Mouse (Mus musculus): ENCODE data around the gene Mrpl14. TPM values are rescaled to one million over a fixed set of nuclear protein-coding genes. Genes with fewer than 3 reads are reported as not detected.
A peak's percentile ranks its signal among the peaks of the same experiment; 100 is the strongest.

Mrpl14 gene
- polyA plus RNA-seq, 1 experiment from 2014 or later: 148 TPM

DNA sequence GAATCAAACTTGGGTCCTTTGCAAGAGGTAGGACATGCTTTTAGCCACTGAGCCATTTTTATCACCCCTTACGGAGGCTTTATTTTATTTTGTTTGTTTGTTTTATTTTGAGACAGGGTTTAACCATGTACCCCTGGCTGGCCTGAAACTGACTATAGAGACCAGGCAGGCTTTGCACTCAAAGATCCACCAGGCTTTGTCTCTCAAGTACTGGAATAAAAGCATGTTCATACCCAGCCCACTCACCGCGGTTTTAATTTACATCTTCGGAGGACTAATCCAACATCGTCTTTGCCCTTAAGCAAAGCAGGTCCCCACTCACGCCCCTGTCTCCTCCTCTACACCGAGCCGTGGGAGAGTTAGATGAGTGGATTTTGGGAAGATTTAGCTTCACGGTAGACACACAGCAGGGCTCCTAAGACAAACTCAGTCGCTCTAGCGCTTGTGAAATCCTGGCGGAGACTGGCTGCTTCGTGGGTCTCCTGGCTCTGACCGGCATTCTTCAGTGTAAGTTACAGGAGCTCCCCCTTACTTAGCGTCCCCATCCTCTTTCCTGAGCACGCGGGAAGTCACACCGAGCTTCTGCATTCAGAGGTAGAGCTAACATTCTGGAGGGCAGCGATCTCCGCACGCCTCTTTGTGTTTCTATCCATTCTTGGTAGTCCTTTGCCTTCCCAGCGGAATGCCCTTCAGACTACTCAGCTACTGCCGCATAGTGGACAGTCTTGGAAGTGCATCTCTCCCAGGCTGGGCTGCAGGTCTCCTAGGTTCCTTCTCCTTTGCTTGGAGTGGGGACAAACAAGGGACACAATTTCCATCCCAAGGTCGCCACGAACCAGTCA lies 37.8 kb downstream of the Mrpl14 start:
- H3K9me3 ChIP-seq (ENCODE audit: control insufficient read depth, low read length): no peaks in the 10 kb centered on the region
- peak; percentile 72 for ATAC-seq (ENCODE audit: low read depth)

DNA sequence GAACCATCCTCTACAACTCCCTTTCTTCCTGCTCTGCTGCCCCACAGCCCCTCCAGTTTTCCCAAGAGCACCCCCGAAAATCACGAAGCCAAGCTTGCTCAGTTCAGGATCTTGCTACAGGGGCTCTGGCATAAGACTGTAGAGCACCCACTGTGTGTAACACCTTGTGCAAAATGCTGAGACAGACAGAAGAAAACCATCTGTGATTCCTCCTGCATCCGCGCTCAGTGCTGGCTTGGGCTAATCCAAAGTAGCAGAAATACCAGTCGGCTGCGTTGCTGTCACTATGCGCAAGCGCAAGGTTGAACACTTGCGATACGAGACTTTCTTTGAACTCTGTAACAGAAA lies 38.4 kb downstream of the Mrpl14 start:
- H3K9ac ChIP-seq (ENCODE audit: low read depth, low read length): no peak overlapping the region
- peaks cover 3% of the 10 kb centered on the region; the same call in 1 of the 2 replicates for H3K4me1 ChIP-seq (ENCODE audit: control insufficient read depth, insufficient read depth, low read length)
- no peaks in the 10 kb centered on the region for H3K9me3 ChIP-seq (ENCODE audit: control insufficient read depth, low read length)
- no peak overlapping the region for H3K27ac ChIP-seq (replicated peaks; ENCODE audit: low read depth, low read length)
- no peak for ATAC-seq (ENCODE audit: low read depth)
- H3K27me3 ChIP-seq (replicated peaks; ENCODE audit: control insufficient read depth, insufficient read depth, low read length): no peaks in the 10 kb centered on the region
- no peak overlapping the region for H3K4me3 ChIP-seq (ENCODE audit: low read depth, low read length)
- no peak for DNase-seq (ENCODE audit: low spot score)
- H3K36me3 ChIP-seq (ENCODE audit: control insufficient read depth, insufficient read depth, low read length): no peaks in the 10 kb centered on the region
- H3K4me2 ChIP-seq (ENCODE audit: low read depth, low read length): no peak overlapping the region
- 86% methylated on average over 10 of the region's 10 CpGs for WGBS

More for the DNA sequence above, 37.8 kb downstream of the Mrpl14 start:
- Histone ChIP-seq H3K4me3 (ENCODE audit: low read depth, low read length) (peak overlapping the region; percentile 44), H3K4me2 (ENCODE audit: low read depth, low read length) (peak overlapping the region; percentile 53), H3K4me1 (ENCODE audit: control insufficient read depth, insufficient read depth, low read length) (peaks cover 3% of the 10 kb centered on the region; the same call in 1 of the 2 replicates), H3K36me3 (ENCODE audit: control insufficient read depth, insufficient read depth, low read length) (no peaks in the 10 kb centered on the region), H3K27me3 (replicated peaks; ENCODE audit: control insufficient read depth, insufficient read depth, low read length) (no peaks in the 10 kb centered on the region), H3K27ac (replicated peaks; ENCODE audit: low read depth, low read length) (peak overlapping the region; percentile 75), H3K9ac (ENCODE audit: low read depth, low read length) (peak overlapping the region; percentile 71)
- DNase-seq (ENCODE audit: low spot score): peak; percentile 92
- WGBS: 3% methylated on average over 25 of the region's 25 CpGs

DNA sequence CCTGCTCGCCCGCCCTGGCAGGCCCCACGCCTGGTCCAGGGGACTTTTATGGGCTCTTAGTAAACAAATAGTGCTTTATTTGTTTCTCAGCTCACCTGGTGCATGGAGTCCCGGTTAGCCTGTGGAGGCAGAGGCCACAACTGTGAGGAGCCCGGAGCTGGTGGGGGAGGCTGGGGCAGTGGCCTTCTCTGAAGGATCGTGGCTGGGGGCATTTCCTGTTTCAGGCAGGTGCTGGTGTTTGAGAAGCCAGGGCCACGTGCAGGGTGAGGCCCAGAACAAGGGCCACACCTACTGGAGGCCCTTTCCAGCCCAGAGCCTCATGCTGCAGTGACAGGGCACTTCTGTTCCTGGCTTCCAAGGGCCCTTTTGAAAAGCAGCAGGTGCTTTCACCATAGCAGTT lies 40.1 kb downstream of the Mrpl14 start:
- DNase-seq (ENCODE audit: low spot score): no peak
- H3K4me2 ChIP-seq (ENCODE audit: low read depth, low read length): no peak overlapping the region
- H3K9me3 ChIP-seq (ENCODE audit: control insufficient read depth, low read length): no peaks in the 10 kb centered on the region
- 56% methylated on average over 7 of the region's 7 CpGs for WGBS
- no peak overlapping the region for H3K9ac ChIP-seq (ENCODE audit: low read depth, low read length)
- H3K4me1 ChIP-seq (ENCODE audit: control insufficient read depth, insufficient read depth, low read length): peaks cover 3% of the 10 kb centered on the region; the same call in 1 of the 2 replicates
- no peak overlapping the region for H3K4me3 ChIP-seq (ENCODE audit: low read depth, low read length)
- no peaks in the 10 kb centered on the region for H3K36me3 ChIP-seq (ENCODE audit: control insufficient read depth, insufficient read depth, low read length)
- no peak for ATAC-seq (ENCODE audit: low read depth)
- H3K27me3 ChIP-seq (replicated peaks; ENCODE audit: control insufficient read depth, insufficient read depth, low read length): no peaks in the 10 kb centered on the region
- H3K27ac ChIP-seq (replicated peaks; ENCODE audit: low read depth, low read length): no peak overlapping the region

DNA sequence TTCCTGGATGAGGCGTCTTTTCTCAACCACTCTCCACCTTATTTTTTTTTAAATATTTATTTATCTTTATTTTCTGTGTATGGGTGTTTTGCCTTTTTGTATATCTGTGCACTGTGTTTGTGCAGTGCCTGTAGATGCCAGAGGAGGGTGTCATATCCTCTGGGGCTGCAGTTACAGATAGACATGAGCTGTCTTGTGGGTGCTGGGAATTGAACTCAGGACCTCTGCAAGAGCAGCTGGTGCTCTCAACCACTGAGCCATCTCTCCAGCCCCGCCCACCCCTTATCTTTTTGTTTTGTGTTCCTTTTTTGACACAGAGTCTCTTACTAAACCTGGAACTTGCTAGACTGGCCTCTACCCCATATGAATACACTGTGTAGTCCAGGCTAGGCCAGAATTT lies 41.4 kb downstream of the Mrpl14 start:
- Histone ChIP-seq H3K9ac (ENCODE audit: low read depth, low read length) (no peak overlapping the region), H3K4me1 (ENCODE audit: control insufficient read depth, insufficient read depth, low read length) (peaks cover 3% of the 10 kb centered on the region; the same call in 1 of the 2 replicates), H3K27me3 (replicated peaks; ENCODE audit: control insufficient read depth, insufficient read depth, low read length) (peaks cover 2% of the 10 kb centered on the region), H3K36me3 (ENCODE audit: control insufficient read depth, insufficient read depth, low read length) (no peaks in the 10 kb centered on the region), H3K4me2 (ENCODE audit: low read depth, low read length) (no peak overlapping the region), H3K4me3 (ENCODE audit: low read depth, low read length) (no peak overlapping the region), H3K27ac (replicated peaks; ENCODE audit: low read depth, low read length) (no peak overlapping the region), H3K9me3 (ENCODE audit: control insufficient read depth, low read length) (no peaks in the 10 kb centered on the region)
- DNase-seq (ENCODE audit: low spot score) (no peak), ATAC-seq (ENCODE audit: low read depth) (no peak)
- WGBS: 82% methylated on average over 2 of the region's 2 CpGs

DNA sequence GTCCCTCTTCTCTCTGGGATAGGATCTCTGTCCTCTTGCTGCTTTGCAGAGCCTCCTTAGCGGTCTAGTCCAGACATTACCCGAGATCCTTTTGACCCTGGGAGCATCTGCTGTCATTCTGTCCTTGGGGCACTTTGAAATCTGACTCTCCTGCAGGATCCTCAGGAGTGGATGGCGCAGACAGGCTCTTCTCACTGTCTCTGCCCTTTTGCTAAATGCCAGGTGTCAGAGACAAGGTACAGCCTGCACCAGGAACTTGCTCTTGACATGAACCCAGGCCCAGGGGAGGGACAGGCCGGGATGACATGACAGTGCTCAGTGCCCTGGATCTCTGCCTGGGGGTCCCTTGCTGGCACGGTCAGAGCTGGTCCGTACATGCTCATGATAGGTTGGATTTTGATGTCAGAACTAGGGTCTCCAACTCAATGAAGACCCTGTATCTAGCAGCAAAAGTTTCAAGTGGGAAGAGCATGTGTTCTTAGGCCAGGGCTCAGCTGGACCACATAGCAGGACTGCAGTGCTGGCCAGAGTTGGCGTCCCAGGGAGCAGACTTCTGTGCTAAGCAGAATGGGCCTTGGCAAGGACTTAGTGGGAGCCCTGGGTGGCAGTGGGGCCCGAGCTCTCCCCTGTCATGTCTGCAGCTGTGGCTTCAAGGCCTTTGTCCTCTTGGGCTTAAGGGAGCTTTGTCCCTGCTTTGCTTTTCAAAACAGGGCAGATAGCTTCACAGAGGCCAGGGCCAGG lies 42.0 kb downstream of the Mrpl14 start:
- no peak overlapping the region for H3K9ac ChIP-seq (ENCODE audit: low read depth, low read length)
- whole genome bisulfite sequencing: 53% methylated on average over 8 of the region's 8 CpGs
- H3K4me3 ChIP-seq (ENCODE audit: low read depth, low read length): no peak overlapping the region

DNA sequence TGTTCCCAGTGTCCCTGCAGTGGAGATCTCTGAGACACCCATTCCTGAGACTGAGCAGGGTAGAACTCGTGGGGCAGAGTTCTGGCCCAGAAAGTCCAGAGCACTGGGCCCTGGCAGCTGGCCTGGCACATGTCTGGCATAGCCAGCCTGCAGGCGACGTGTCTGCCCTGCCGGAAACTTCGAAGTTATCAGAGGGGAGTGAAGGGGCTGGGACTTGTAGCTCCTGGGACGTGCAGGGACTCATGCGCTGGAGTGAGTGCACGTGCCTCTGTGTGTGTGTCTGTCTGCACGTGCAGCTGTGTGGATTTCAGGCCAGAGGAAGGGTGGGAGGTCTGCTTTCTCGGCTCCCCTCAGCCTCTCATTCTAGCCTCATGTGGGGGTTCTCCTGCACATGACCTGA lies 43.3 kb downstream of the Mrpl14 start:
- Histone ChIP-seq H3K9ac (ENCODE audit: low read depth, low read length) (0 out of 2 replicates have a peak overlapping the region, but pooled peaks have one; percentile 2), H3K4me3 (ENCODE audit: low read depth, low read length) (no peak overlapping the region), H3K36me3 (ENCODE audit: control insufficient read depth, insufficient read depth, low read length) (no peaks in the 10 kb centered on the region), H3K4me1 (ENCODE audit: control insufficient read depth, insufficient read depth, low read length) (peaks cover 12% of the 10 kb centered on the region), H3K27me3 (replicated peaks; ENCODE audit: control insufficient read depth, insufficient read depth, low read length) (peaks cover 13% of the 10 kb centered on the region), H3K9me3 (ENCODE audit: control insufficient read depth, low read length) (no peaks in the 10 kb centered on the region), H3K4me2 (ENCODE audit: low read depth, low read length) (no peak overlapping the region), H3K27ac (replicated peaks; ENCODE audit: low read depth, low read length) (no peak overlapping the region)
- 41% methylated on average over 10 of the region's 10 CpGs for WGBS
- DNase-seq (ENCODE audit: low spot score) (peak; percentile 38), ATAC-seq (ENCODE audit: low read depth) (no peak)

More for the DNA sequence above, 42.0 kb downstream of the Mrpl14 start:
- no peak for ATAC-seq (ENCODE audit: low read depth)
- Histone ChIP-seq H3K27me3 (replicated peaks; ENCODE audit: control insufficient read depth, insufficient read depth, low read length) (peaks cover 8% of the 10 kb centered on the region), H3K27ac (replicated peaks; ENCODE audit: low read depth, low read length) (no peak overlapping the region), H3K36me3 (ENCODE audit: control insufficient read depth, insufficient read depth, low read length) (no peaks in the 10 kb centered on the region), H3K9me3 (ENCODE audit: control insufficient read depth, low read length) (no peaks in the 10 kb centered on the region), H3K4me2 (ENCODE audit: low read depth, low read length) (no peak overlapping the region), H3K4me1 (ENCODE audit: control insufficient read depth, insufficient read depth, low read length) (peaks cover 3% of the 10 kb centered on the region; the same call in 1 of the 2 replicates)
- no peak for DNase-seq (ENCODE audit: low spot score)

DNA sequence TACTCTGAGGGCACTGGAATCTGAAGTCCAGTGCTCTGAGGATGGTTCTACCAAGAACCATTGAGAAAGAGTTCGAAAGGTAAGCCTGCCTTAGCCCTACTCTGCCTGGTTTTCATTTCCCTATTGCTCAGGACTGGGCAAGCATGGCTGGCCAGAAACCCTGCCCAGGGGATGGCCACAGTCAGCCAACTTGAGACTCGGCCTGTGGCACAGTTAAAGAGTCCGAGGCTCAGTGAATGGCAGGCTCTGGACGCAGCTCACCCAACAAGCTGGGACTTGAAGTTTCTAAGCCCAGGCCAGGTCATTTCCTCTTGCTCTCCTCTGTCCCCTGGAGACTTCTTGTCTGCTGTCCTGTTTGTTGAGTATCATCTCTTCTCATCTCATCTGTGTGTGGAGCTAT lies 44.6 kb downstream of the Mrpl14 start:
- no peak overlapping the region for H3K9ac ChIP-seq (ENCODE audit: low read depth, low read length)
- whole genome bisulfite sequencing: 73% methylated on average over 4 of the region's 4 CpGs
- no peak overlapping the region for H3K4me2 ChIP-seq (ENCODE audit: low read depth, low read length)
- ATAC-seq (ENCODE audit: low read depth) (no peak), DNase-seq (ENCODE audit: low spot score) (no peak)
- peaks cover 14% of the 10 kb centered on the region for H3K4me1 ChIP-seq (ENCODE audit: control insufficient read depth, insufficient read depth, low read length)
- H3K36me3 ChIP-seq (ENCODE audit: control insufficient read depth, insufficient read depth, low read length): no peaks in the 10 kb centered on the region
- H3K27ac ChIP-seq (replicated peaks; ENCODE audit: low read depth, low read length): no peak overlapping the region
- H3K9me3 ChIP-seq (ENCODE audit: control insufficient read depth, low read length): no peaks in the 10 kb centered on the region
- H3K4me3 ChIP-seq (ENCODE audit: low read depth, low read length): no peak overlapping the region
- peaks cover 13% of the 10 kb centered on the region for H3K27me3 ChIP-seq (replicated peaks; ENCODE audit: control insufficient read depth, insufficient read depth, low read length)

DNA sequence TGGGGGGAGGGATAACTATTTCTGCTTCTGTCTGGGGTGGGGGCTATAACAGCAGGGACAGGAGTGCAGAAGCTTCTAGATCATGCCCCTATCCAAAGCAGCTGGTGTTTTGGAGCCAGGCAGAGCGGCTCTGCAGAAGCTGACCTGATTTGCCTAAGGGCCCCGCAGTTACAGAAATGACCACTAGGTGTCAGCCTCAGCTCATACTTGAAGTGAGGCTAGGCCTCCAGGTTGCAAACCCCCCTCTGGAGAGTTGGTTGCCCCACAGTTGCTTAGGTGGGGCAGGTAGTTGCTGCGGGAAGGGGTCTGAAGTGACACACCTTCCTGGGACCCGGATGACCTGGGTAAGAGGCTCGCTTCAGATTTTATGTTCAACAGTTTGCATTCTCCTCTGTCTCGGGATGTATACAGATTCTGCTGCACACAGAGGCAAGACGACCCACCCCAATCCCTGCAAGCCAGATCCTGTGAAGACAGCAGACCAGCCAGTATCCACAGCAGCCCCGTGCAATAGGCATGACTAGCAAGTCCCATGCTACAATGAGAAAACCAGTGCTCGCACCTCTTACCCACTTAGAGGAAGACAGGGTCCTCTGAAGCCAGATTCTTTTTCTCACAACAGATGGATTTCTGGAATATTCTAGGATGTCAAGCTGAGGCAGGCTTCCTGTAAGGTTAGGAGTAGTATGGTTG lies 45.2 kb downstream of the Mrpl14 start:
- Histone ChIP-seq H3K4me1 (ENCODE audit: control insufficient read depth, insufficient read depth, low read length) (peaks cover 20% of the 10 kb centered on the region), H3K9ac (ENCODE audit: low read depth, low read length) (no peak overlapping the region)
- 17% methylated on average over 9 of the region's 9 CpGs for WGBS

More for the DNA sequence above, 45.2 kb downstream of the Mrpl14 start:
- H3K27me3 ChIP-seq (replicated peaks; ENCODE audit: control insufficient read depth, insufficient read depth, low read length): peaks cover 13% of the 10 kb centered on the region
- H3K36me3 ChIP-seq (ENCODE audit: control insufficient read depth, insufficient read depth, low read length): no peaks in the 10 kb centered on the region
- no peak overlapping the region for H3K4me2 ChIP-seq (ENCODE audit: low read depth, low read length)
- H3K4me3 ChIP-seq (ENCODE audit: low read depth, low read length): no peak overlapping the region
- H3K9me3 ChIP-seq (ENCODE audit: control insufficient read depth, low read length): no peaks in the 10 kb centered on the region
- DNase-seq (ENCODE audit: low spot score) (peak; percentile 86), ATAC-seq (ENCODE audit: low read depth) (peak; percentile 45)
- no peak overlapping the region for H3K27ac ChIP-seq (replicated peaks; ENCODE audit: low read depth, low read length)

Measured in embryonic facial prominence, embryonic 14.5 days (tissue).